Mouse (Mus musculus) midbrain, postnatal 0 days (tissue): ENCODE data around the gene Klhl8. TPM values are rescaled to one million over a fixed set of nuclear protein-coding genes. Genes with fewer than 3 reads are reported as not detected.
A peak's percentile ranks its signal among the peaks of the same experiment; 100 is the strongest.
"Not testable (repeated sequence)": the region's sequence is repeated elsewhere in the genome, so short reads cannot be mapped to it uniquely, and the experiment has no call there.

Experiments used
- ATAC-seq: fragments of 200-750 bp; cut with Nextera tagmentation; 2 replicates; pipeline ENCODE4 v1.8.0; 2017; ENCODE audit warnings: moderate number of reproducible peaks, mild to moderate bottlenecking, moderate TSS enrichment, moderate library complexity; ENCODE audit not compliant: low FRiP score
- DNase-seq: peaks from one replicate; pipeline ENCODE4 v3.0.0-alpha.2; 2015; ENCODE audit warnings: low spot score
- H3K27ac ChIP-seq: fragments of 300-500 bp; sonication (generic); 2 replicates; pipeline ENCODE4 v1.5.1; 2014; ENCODE audit warnings: low read depth, mild to moderate bottlenecking, low read length, mixed read lengths
- H3K27me3 ChIP-seq: fragments of 300-500 bp; sonication (generic); 2 replicates; pipeline ENCODE4 v1.6.1; 2014; ENCODE audit warnings: low read length, control low read depth, mixed read lengths; ENCODE audit not compliant: insufficient read depth
- H3K36me3 ChIP-seq: fragments of 300-500 bp; sonication (generic); 2 replicates; pipeline ENCODE4 v1.6.1; 2014; ENCODE audit warnings: low read length, control low read depth, mixed read lengths; ENCODE audit not compliant: insufficient read depth
- H3K4me1 ChIP-seq: fragments of 300-500 bp; sonication (generic); 2 replicates; pipeline ENCODE4 v1.6.1; 2014; ENCODE audit warnings: mild to moderate bottlenecking, control low read depth, antibody characterized with exemption, low read length, mixed read lengths; ENCODE audit not compliant: insufficient read depth
- H3K4me2 ChIP-seq: fragments of 300-500 bp; sonication (generic); 2 replicates; pipeline ENCODE4 v1.6.1; 2014; ENCODE audit warnings: low read depth, mild to moderate bottlenecking, low read length, mixed read lengths; ENCODE audit not compliant: poor library complexity, severe bottlenecking
- H3K4me3 ChIP-seq: fragments of 300-500 bp; sonication (generic); 2 replicates; pipeline ENCODE4 v1.5.1; 2014; ENCODE audit warnings: low read depth, mild to moderate bottlenecking, low read length, moderate library complexity
- H3K9ac ChIP-seq: fragments of 300-500 bp; sonication (generic); replicated peaks from 2 replicates; pipeline ENCODE4 v1.6.1; 2014; ENCODE audit warnings: mild to moderate bottlenecking, low read length, moderate library complexity, mixed read lengths; ENCODE audit not compliant: poor library complexity, severe bottlenecking
- H3K9me3 ChIP-seq: fragments of 300-500 bp; sonication (generic); 2 replicates; pipeline ENCODE4 v1.6.1; 2016; ENCODE audit warnings: low read length, control low read depth
- CTCF ChIP-seq: IDR thresholded peaks from 2 replicates; pipeline ENCODE4 v1.5.1; 2016; ENCODE audit warnings: antibody characterized with exemption, mild to moderate bottlenecking
- WGBS: fragments of 180-500 bp; shearing (Covaris S2); extraction: QIAGEN DNeasy Blood & Tissue Kit; methylation state at CpG from one replicate; pipeline ENCODE4 v1.1.7; 2014; 5-methylcytosine and 5-hydroxymethylcytosine counted together
- polyA plus RNA-seq: library from polyadenylated mRNA; unstranded; fragments of >200 nt; fragmentation: Nextera tagmentation; extraction: Ambion mirVana; gene quantifications from 2 replicates; pipeline ENCODE4 v1.2.1, GENCODE M21; 2015
- total RNA-seq: library from RNA; depleted of rRNA; stranded (reverse); fragments of >200 nt; gene quantifications from 2 replicates; pipeline ENCODE4 v1.2.3, GENCODE M21; 2014

Klhl8 gene
- total and polyA plus RNA-seq, 2 experiments from 2014 or later, result 39.5 to 44.6 TPM

- peak; percentile 11 for DNase-seq
- Histone ChIP-seq H3K9me3 (no peaks in the 10 kb centered on the region), H3K36me3 (no peaks in the 10 kb centered on the region), H3K4me2 (no peak overlapping the region), H3K4me3 (no peak overlapping the region), H3K9ac (no peak overlapping the region), H3K27me3 (no peaks in the 10 kb centered on the region), H3K4me1 (no peaks in the 10 kb centered on the region), H3K27ac (no peak overlapping the region)
- TF ChIP-seq CTCF, result no peak
- ATAC-seq, result no peak
- WGBS, result 49% methylated on average over 7 of the region's 7 CpGs
Measured at GRCm38 (mm10) chr5:103939350-103939652, 28.2 kb upstream of the Klhl8 start.

DNA sequence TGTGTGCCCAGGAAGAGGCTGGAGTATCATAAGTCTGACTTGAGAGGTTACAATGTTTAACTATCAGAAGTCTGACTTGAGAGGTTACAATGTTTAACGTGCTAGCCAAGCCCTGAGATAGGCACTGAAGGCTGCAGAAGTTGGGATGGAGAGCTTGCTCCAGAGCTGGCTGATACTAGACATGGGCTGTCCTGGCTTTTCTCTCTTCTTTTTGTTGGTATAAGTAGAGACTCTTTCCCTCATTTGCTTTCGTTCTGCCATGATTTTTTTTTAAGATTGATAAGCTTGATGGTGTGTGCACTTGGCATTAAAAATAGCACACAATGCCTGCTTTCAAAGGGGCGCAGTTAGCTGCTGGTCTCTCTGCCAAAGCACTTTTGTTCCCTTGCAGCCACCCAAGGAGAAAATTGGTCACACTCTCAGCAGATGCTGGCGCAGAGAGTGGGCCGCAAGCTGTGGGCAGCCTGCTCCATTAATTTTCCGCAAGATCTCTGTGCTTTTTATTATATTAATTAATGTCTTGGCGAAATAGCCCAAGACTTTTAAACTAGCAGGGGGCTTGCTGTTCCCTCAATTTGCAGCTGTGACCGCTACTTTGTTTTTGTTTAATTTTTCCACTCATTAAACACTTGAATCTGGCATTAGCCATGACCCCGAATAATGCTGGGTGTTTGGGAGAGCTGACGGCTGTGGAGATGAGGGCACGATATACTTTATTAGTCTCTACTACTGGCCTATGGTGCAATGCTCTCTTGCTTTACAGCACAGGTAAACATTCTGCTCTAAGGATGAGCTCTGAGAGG is 27.7 kb upstream of the Klhl8 start:
- Histone ChIP-seq H3K36me3 (no peaks in the 10 kb centered on the region), H3K4me2 (0 out of 2 replicates have a peak overlapping the region, but pooled peaks have one; percentile 2), H3K27ac (no peak overlapping the region), H3K4me1 (no peaks in the 10 kb centered on the region), H3K27me3 (no peaks in the 10 kb centered on the region), H3K9ac (no peak overlapping the region), H3K9me3 (no peaks in the 10 kb centered on the region), H3K4me3 (no peak overlapping the region)
- no peak for TF ChIP-seq CTCF
- DNase-seq, result peak; percentile 86
- peak; percentile 56; the same call in 1 of the 2 replicates for ATAC-seq
- WGBS, result 20% methylated on average over 11 of the region's 11 CpGs

GRCm38 (mm10) chr5:103936906-103937589 is 26.0 kb upstream of the Klhl8 start:
- no peak overlapping the region for H3K9ac ChIP-seq
- no peak; the same call in 1 of the 2 replicates for ATAC-seq
- peak; percentile 75 for DNase-seq
- 0 out of 2 replicates have a peak, but pooled peaks cover 4% of the 10 kb centered on the region for H3K9me3 ChIP-seq
- H3K36me3 ChIP-seq, result no peaks in the 10 kb centered on the region
- H3K27ac ChIP-seq, result no peak overlapping the region
- no peaks in the 10 kb centered on the region for H3K27me3 ChIP-seq
- WGBS, result 31% methylated on average over 14 of the region's 14 CpGs
- peak; percentile 61 for TF ChIP-seq CTCF
- no peaks in the 10 kb centered on the region for H3K4me1 ChIP-seq
- H3K4me2 ChIP-seq, result no peak overlapping the region
- H3K4me3 ChIP-seq, result no peak overlapping the region

DNA sequence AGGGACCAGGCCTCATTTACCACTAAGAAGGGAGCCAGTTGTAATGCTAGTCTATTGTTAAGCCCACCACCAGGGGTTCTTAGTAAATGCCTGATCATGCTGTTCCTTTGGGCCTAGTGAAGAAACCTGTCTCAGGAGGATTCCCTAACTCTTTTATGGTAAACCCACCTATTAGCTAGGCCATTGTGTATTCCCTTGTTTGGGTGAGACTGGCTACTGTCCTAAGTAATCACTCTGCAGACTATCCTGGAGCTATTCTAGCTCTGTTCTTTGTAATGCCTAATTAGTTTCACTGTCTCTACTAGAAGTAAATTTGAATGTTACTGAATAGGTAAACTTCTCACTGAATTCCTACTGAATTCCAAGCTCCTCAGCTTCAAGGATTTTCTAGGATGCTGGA is 20.9 kb upstream of the Klhl8 start:
- DNase-seq, H3K4me1 ChIP-seq, H3K27ac ChIP-seq, H3K27me3 ChIP-seq, H3K4me2 ChIP-seq, H3K9ac ChIP-seq, ATAC-seq, H3K9me3 ChIP-seq, H3K4me3 ChIP-seq, H3K36me3 ChIP-seq: not testable (repeated sequence)

DNA sequence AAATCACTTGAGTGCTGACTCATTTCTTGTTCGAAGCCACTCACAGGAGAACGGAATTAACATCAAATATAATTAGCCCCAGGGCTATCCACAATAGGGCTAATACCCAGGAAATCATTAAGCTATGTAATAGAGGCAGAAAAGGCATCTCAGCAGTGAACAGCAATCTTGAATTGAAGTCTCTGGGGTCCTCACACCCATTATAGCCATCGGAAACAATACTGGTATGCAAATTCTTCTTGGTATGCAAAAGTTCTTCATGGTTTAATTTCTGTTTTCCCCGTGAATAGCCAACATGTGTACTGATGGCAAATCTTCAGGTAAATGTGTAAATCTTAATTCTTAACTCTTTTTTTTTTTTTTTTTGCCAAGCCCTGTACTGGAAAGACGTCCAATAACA is 19.5 kb upstream of the Klhl8 start:
- Histone ChIP-seq H3K4me3 (no peak overlapping the region), H3K4me1 (0 out of 2 replicates have a peak, but pooled peaks cover 2% of the 10 kb centered on the region), H3K27ac (no peak overlapping the region), H3K9ac (no peak overlapping the region), H3K4me2 (no peak overlapping the region), H3K36me3 (no peaks in the 10 kb centered on the region), H3K9me3 (0 out of 2 replicates have a peak, but pooled peaks cover 4% of the 10 kb centered on the region), H3K27me3 (no peaks in the 10 kb centered on the region)
- TF ChIP-seq CTCF, result no peak
- DNase-seq (no peak), ATAC-seq (no peak)
- WGBS, result 59% methylated on average over 5 of the region's 5 CpGs

DNA sequence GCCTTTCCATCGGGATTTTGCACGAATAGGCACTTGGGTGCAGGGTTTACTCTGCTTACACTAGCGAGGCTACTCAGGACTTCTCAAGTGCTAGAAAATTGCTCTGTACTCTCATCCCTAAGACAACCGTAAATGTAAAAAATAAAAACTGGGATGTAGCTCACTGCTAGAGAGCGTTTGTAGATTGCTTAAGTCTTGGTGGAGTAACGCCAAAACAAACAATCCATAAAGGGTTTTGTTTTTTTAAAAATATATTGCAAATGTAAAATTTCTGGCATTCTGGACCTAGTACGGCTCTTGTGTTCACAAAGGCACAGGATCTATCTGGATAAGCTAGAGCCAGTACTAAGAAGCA is 17.1 kb upstream of the Klhl8 start:
- Histone ChIP-seq H3K9ac (no peak overlapping the region), H3K4me1 (0 out of 2 replicates have a peak, but pooled peaks cover 2% of the 10 kb centered on the region), H3K36me3 (no peaks in the 10 kb centered on the region), H3K4me3 (no peak overlapping the region), H3K27me3 (no peaks in the 10 kb centered on the region), H3K4me2 (no peak overlapping the region), H3K9me3 (0 out of 2 replicates have a peak, but pooled peaks cover 4% of the 10 kb centered on the region), H3K27ac (no peak overlapping the region)
- DNase-seq (no peak), ATAC-seq (no peak)
- WGBS, result 91% methylated on average over 7 of the region's 7 CpGs
- TF ChIP-seq CTCF, result no peak
